In the genomic region with DNA sequence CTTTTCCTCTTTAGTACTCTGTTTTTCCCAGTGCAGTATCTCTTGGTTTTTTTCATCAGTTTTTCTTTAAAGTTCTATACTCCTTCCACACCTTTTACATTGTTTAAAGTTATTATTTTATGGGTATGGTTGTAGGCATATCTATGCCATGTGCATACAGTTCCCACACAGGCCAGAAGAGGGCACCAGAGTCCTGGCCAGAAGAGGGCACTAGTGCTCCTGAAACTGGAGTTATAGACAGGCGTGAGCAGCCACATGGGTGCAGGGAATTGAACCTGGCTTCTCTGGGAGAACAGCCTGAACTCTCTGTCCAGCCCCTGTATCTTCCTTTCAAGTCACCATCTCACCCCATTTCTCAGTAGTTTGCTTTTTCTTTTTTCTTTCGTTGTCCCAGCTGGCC, we compare ENCODE assay signal across 10 mouse cellular contexts. TPM values are rescaled to one million over a fixed set of nuclear protein-coding genes. Genes with fewer than 3 reads are reported as not detected.
DNase-seq lines count a peak whose midpoint lies in the region; ATAC-seq and TF ChIP-seq lines count a peak whose summit lies in the region.
"Had no signal": no experiment of that assay in that cellular context is flagged by ENCODE, and none has a peak within 500 bp of the region (broad histone marks: within the 10 kb centered on the region; RNA-seq: fewer than 3 reads in every experiment).

No protein-coding gene starts in this region.

- no peak overlapping the region for H3K4me2 ChIP-seq in liver, embryonic 12.5 days
- H3K4me2 ChIP-seq in forebrain, embryonic 14.5 days (ENCODE audit: low read length) = no peak overlapping the region
- H3K4me2 ChIP-seq: heart, embryonic 13.5 days; neural tube, embryonic 12.5 days had no signal

- no peak overlapping the region for H3K27ac ChIP-seq in liver, embryonic 12.5 days
- H3K27ac ChIP-seq in ES-E14 (ENCODE audit: insufficient read depth, low read depth, low read length, poor library complexity, severe bottlenecking) = no peak overlapping the region
- no peak overlapping the region for H3K27ac ChIP-seq in bone marrow, adult 2 months (ENCODE audit: control insufficient read depth, insufficient read depth, low read depth, low read length, poor library complexity)
- no peak overlapping the region for H3K27ac ChIP-seq in forebrain, embryonic 14.5 days (ENCODE audit: low read depth, low read length)
- H3K27ac ChIP-seq: heart, embryonic 13.5 days; neural tube, embryonic 12.5 days had no signal

- no peak overlapping the region for H3K4me3 ChIP-seq in liver, embryonic 12.5 days
- H3K4me3 ChIP-seq in ES-E14 (ENCODE audit: insufficient read depth in 1 of 2, low read depth in 1 of 2, low read length in 2 of 2, poor library complexity in 1 of 2, severe bottlenecking in 1 of 2) = no peak overlapping the region
- no peak overlapping the region for H3K4me3 ChIP-seq in bone marrow, adult 2 months (replicated peaks; ENCODE audit: control insufficient read depth, low read depth, low read length)
- H3K4me3 ChIP-seq in forebrain, embryonic 14.5 days (ENCODE audit: low read depth, low read length) = no peak overlapping the region
- H3K4me3 ChIP-seq: heart, embryonic 13.5 days; neural tube, embryonic 12.5 days had no signal

- DNase-seq in liver (peak; percentile 80), ES-E14 (ENCODE audit: low read depth, low spot score) (peak; percentile 63)
- peak; percentile 63 for DNase-seq in forebrain, embryonic 14.5 days (ENCODE audit: low spot score)
- peak; percentile 65 to 77 for DNase-seq in layer of hippocampus, postnatal 10 days (ENCODE audit: low spot score in 2 of 2)
- peak; percentile 64 to 80 for DNase-seq in natural killer cell, adult 2 months (ENCODE audit: low spot score in 2 of 2)

- no peaks in the 10 kb centered on the region for H3K36me3 ChIP-seq in liver, embryonic 12.5 days
- no peaks in the 10 kb centered on the region for H3K36me3 ChIP-seq in ES-E14 (ENCODE audit: control insufficient read depth, insufficient read depth, low read length, poor library complexity, severe bottlenecking)
- H3K36me3 ChIP-seq in forebrain, embryonic 14.5 days (ENCODE audit: control insufficient read depth, insufficient read depth, low read length) = no peaks in the 10 kb centered on the region
- H3K36me3 ChIP-seq: heart, embryonic 13.5 days; neural tube, embryonic 12.5 days had no signal

- H3K4me1 ChIP-seq in liver, embryonic 12.5 days = no peaks in the 10 kb centered on the region
- H3K4me1 ChIP-seq in ES-E14 (ENCODE audit: control insufficient read depth in 2 of 2, insufficient read depth in 2 of 2, low read length in 2 of 2, poor library complexity in 1 of 2) = 0 out of 4 replicates have a peak, but pooled peaks cover 0 to under 1% of the 10 kb centered on the region in 2 experiments
- no peaks in the 10 kb centered on the region; the same call in 1 of the 2 replicates for H3K4me1 ChIP-seq in bone marrow, adult 2 months (ENCODE audit: control insufficient read depth, insufficient read depth, low read length)
- no peaks in the 10 kb centered on the region for H3K4me1 ChIP-seq in forebrain, embryonic 14.5 days (ENCODE audit: control insufficient read depth, insufficient read depth, low read length)
- H3K4me1 ChIP-seq: neural tube, embryonic 12.5 days had no signal

- ATAC-seq in liver, embryonic 12.5 days = no peak
- ATAC-seq in forebrain, embryonic 14.5 days = 0 out of 2 replicates have a peak, but pooled peaks have one; percentile 49
- ATAC-seq in frontal cortex, adult (ENCODE audit: low TSS enrichment) = no peak

- H3K9ac ChIP-seq in liver, embryonic 12.5 days = no peak overlapping the region
- H3K9ac ChIP-seq in ES-E14 (ENCODE audit: insufficient read depth, low read depth, low read length, poor library complexity, severe bottlenecking) = no peak overlapping the region; the same call in 1 of the 2 replicates
- H3K9ac ChIP-seq in forebrain, embryonic 14.5 days (ENCODE audit: low read length) = no peak overlapping the region
- H3K9ac ChIP-seq: heart, embryonic 13.5 days; neural tube, embryonic 12.5 days had no signal

- WGBS in liver, embryonic 12.5 days (ENCODE audit: insufficient replicate concordance) = 15% methylated on average over 2 of the region's 2 CpGs
- 24% methylated on average over 2 of the region's 2 CpGs for WGBS in bone marrow, adult 2 months
- 26% methylated on average over 2 of the region's 2 CpGs for WGBS in forebrain, embryonic 14.5 days

- H3K9me3 ChIP-seq in liver, embryonic 12.5 days (replicated peaks) = no peaks in the 10 kb centered on the region
- no peaks in the 10 kb centered on the region for H3K9me3 ChIP-seq in ES-E14 (ENCODE audit: control insufficient read depth, insufficient read depth, low read depth, low read length)
- H3K9me3 ChIP-seq in forebrain, embryonic 14.5 days (replicated peaks; ENCODE audit: control insufficient read depth, low read length) = peaks cover 3% of the 10 kb centered on the region; the same call in 1 of the 2 replicates
- H3K9me3 ChIP-seq: heart, embryonic 13.5 days; neural tube, embryonic 12.5 days had no signal

- no peak for TF ChIP-seq POLR2A in bone marrow, adult 2 months (IDR thresholded peaks at IDR 0.05; ENCODE audit: borderline replicate concordance, control insufficient read depth, low read depth, low read length)

- H3K27me3 ChIP-seq in liver, embryonic 12.5 days (replicated peaks) = peaks cover 20% of the 10 kb centered on the region
- H3K27me3 ChIP-seq in forebrain, embryonic 14.5 days (replicated peaks; ENCODE audit: control insufficient read depth, insufficient read depth, low read length) = no peaks in the 10 kb centered on the region
- H3K27me3 ChIP-seq: neural tube, embryonic 12.5 days had no signal

- in situ Hi-C loops in ES-E14 (cut with MboI; ENCODE audit: low sequenced_read_pairs in 2 of 2, unreplicated experiment in 2 of 2) = no loop called here

- peak; percentile 96 for TF ChIP-seq CTCF in bone marrow, adult 2 months (IDR thresholded peaks at IDR 0.05; ENCODE audit: control insufficient read depth, insufficient read depth, low read length)

TF ChIP-seq in ES-E14, 5 proteins besides CTCF, POLR2A, EP300 and RAD21:
- TF ChIP-seq ZC3H11A (IDR thresholded peaks at IDR 0.05; ENCODE audit: borderline replicate concordance, low read depth, low read length) (peak; percentile 18; the same call in 1 of the 2 replicates), MAFK (IDR thresholded peaks at IDR 0.05; ENCODE audit: insufficient read depth, low read depth, low read length) (no peak), ZNF384 (IDR thresholded peaks at IDR 0.05; ENCODE audit: low read depth, low read length) (no peak), HCFC1 (IDR thresholded peaks at IDR 0.05; ENCODE audit: borderline replicate concordance, insufficient read depth, low read length) (no peak), CHD2 (IDR thresholded peaks at IDR 0.05; ENCODE audit: low read depth, low read length) (no peak)

RNA-seq across cellular contexts. Expression of gene Ssc5d, which starts 12.9 kb away (rescaled TPM):
- 0.13 and 0.19 TPM in 2 replicates for polyA plus RNA-seq in liver, embryonic 12.5 days (2016; fragmentation: Nextera tagmentation; extraction: Ambion mirVana)
- 0.94 and 1.3 TPM in 2 replicates for total RNA-seq in ES-E14 (2012; rRNA removed)
- polyA plus RNA-seq in bone marrow, adult 2 months (2011; ENCODE audit: insufficient read depth, insufficient read length, low replicate concordance, missing spikeins) = 0.70 and 1.5 TPM in 2 replicates
- 0.23 and 0.41 TPM in 2 replicates for polyA plus RNA-seq in forebrain, embryonic 14.5 days (2014; fragmentation: Nextera tagmentation; extraction: Ambion mirVana)
- 1 to 10 TPM; 2.9 to 3.0 TPM for total RNA-seq in layer of hippocampus, postnatal 10 days (2021)

RNA-seq across cellular contexts. Expression of gene Nat14, which starts 16.6 kb away (rescaled TPM):
- 0.54 and 0.67 TPM in 2 replicates for polyA plus RNA-seq in liver, embryonic 12.5 days (2016; fragmentation: Nextera tagmentation; extraction: Ambion mirVana)
- total RNA-seq in ES-E14 (2012; rRNA removed) = 1.2 and 1.7 TPM in 2 replicates
- polyA plus RNA-seq in bone marrow, adult 2 months (2011; ENCODE audit: insufficient read depth, insufficient read length, low replicate concordance, missing spikeins) = 1.4 and 2.8 TPM in 2 replicates
- 9.8 and 17.7 TPM in 2 replicates for polyA plus RNA-seq in forebrain, embryonic 14.5 days (2014; fragmentation: Nextera tagmentation; extraction: Ambion mirVana)
- 10 to 100 TPM; 57.9 to 67.4 TPM for total RNA-seq in layer of hippocampus, postnatal 10 days (2021)

RNA-seq across cellular contexts. Expression of gene Zfp628, which starts 23.4 kb away (rescaled TPM):
- 2.4 and 2.7 TPM in 2 replicates for polyA plus RNA-seq in liver, embryonic 12.5 days (2016; fragmentation: Nextera tagmentation; extraction: Ambion mirVana)
- 4.0 and 4.3 TPM in 2 replicates for total RNA-seq in ES-E14 (2012; rRNA removed)
- polyA plus RNA-seq in bone marrow, adult 2 months (2011; ENCODE audit: insufficient read depth, insufficient read length, low replicate concordance, missing spikeins) = 7.6 and 10.6 TPM in 2 replicates
- polyA plus RNA-seq in forebrain, embryonic 14.5 days (2014; fragmentation: Nextera tagmentation; extraction: Ambion mirVana) = 3.6 and 3.8 TPM in 2 replicates
- 10 to 100 TPM; 14.3 TPM for total RNA-seq in layer of hippocampus, postnatal 10 days (2021)

RNA-seq across cellular contexts. Expression of gene Sbk2, which starts 25.8 kb away (rescaled TPM):
- polyA plus RNA-seq in liver, embryonic 12.5 days (2016; fragmentation: Nextera tagmentation; extraction: Ambion mirVana) = not detected in 2 replicates
- total RNA-seq in ES-E14 (2012; rRNA removed) = 0.22 and 0.95 TPM in 2 replicates
- not detected in 2 replicates for polyA plus RNA-seq in bone marrow, adult 2 months (2011; ENCODE audit: insufficient read depth, insufficient read length, low replicate concordance, missing spikeins)
- not detected in 2 replicates for polyA plus RNA-seq in forebrain, embryonic 14.5 days (2014; fragmentation: Nextera tagmentation; extraction: Ambion mirVana)
- total RNA-seq in layer of hippocampus, postnatal 10 days (2021) = not detected

RNA-seq across cellular contexts. Expression of gene Gm36210, which starts 32.1 kb away (rescaled TPM):
- 0.10 TPM in 1 of 2 replicates, not detected in the other for polyA plus RNA-seq in liver, embryonic 12.5 days (2016; fragmentation: Nextera tagmentation; extraction: Ambion mirVana)
- 1.6 and 2.2 TPM in 2 replicates for total RNA-seq in ES-E14 (2012; rRNA removed)
- not detected in 2 replicates for polyA plus RNA-seq in bone marrow, adult 2 months (2011; ENCODE audit: insufficient read depth, insufficient read length, low replicate concordance, missing spikeins)
- polyA plus RNA-seq in forebrain, embryonic 14.5 days (2014; fragmentation: Nextera tagmentation; extraction: Ambion mirVana) = 0.33 and 0.44 TPM in 2 replicates
- under 1 TPM in 1 of 2 experiments, not detected in 1; 0.45 TPM for total RNA-seq in layer of hippocampus, postnatal 10 days (2021)
- polyA plus RNA-seq: heart, embryonic 13.5 days had no signal
